Mouse (Mus musculus) MEL (cell line): Measurements from ENCODE around the gene Ripk3. TPM values are rescaled to one million over a fixed set of nuclear protein-coding genes. Genes with fewer than 3 reads are reported as not detected.
A peak's percentile ranks its signal among the peaks of the same experiment; 100 is the strongest.

ENCODE experiments used
- DNase-seq: peaks from one replicate; pipeline ENCODE4 v3.0.0; 2011; ENCODE audit warnings: low read depth, low spot score
- H3K27ac ChIP-seq: 2 replicates; pipeline ENCODE4 v1.5.1; 2012; ENCODE audit warnings: low read depth, mild to moderate bottlenecking, control low read depth, low read length, moderate library complexity; ENCODE audit not compliant: control insufficient read depth
- H3K27me3 ChIP-seq, 2 experiments: fragments of 150-350 bp in 1 of 2; sonication (generic) in 1 of 2; 2 replicates each; pipeline ENCODE4 v1.6.1; 2012; ENCODE audit warnings: low read length in 2 of 2, mild to moderate bottlenecking in 2 of 2, improper control_type of control experiment in 1 of 2, moderate library complexity in 1 of 2; ENCODE audit not compliant: insufficient read depth in 2 of 2, control insufficient read depth in 1 of 2
- H3K36me3 ChIP-seq, 2 experiments: 2 replicates each; pipeline ENCODE4 v1.6.1; 2012 to 2014; ENCODE audit warnings: low read length in 2 of 2, improper control_type of control experiment in 1 of 2, inconsistent platforms in 1 of 2, mild to moderate bottlenecking in 1 of 2; ENCODE audit not compliant: insufficient read depth in 2 of 2, control insufficient read depth in 1 of 2
- H3K4me1 ChIP-seq, 2 experiments: fragments of 150-350 bp in 1 of 2; sonication (generic) in 1 of 2; 2 replicates each; pipeline ENCODE4 v1.6.1; 2012; ENCODE audit warnings: low read length in 2 of 2, improper control_type of control experiment in 1 of 2, mild to moderate bottlenecking in 1 of 2; ENCODE audit not compliant: insufficient read depth in 2 of 2, control insufficient read depth in 1 of 2
- H3K4me3 ChIP-seq, 2 experiments: fragments of 150-350 bp in 1 of 2; sonication (generic) in 1 of 2; 2 replicates each; pipeline ENCODE4 v1.5.1; 2012; ENCODE audit warnings: low read depth in 2 of 2, low read length in 2 of 2, mild to moderate bottlenecking in 2 of 2, moderate library complexity in 2 of 2, control low read depth in 1 of 2, improper control_type of control experiment in 1 of 2; ENCODE audit not compliant: control insufficient read depth in 1 of 2, insufficient read depth in 1 of 2
- H3K79me2 ChIP-seq: 2 replicates; pipeline ENCODE4 v1.6.1; 2012; ENCODE audit warnings: mild to moderate bottlenecking, low read length, moderate library complexity; ENCODE audit not compliant: control insufficient read depth, poor library complexity, insufficient read depth
- H3K9ac ChIP-seq: 2 replicates; pipeline ENCODE4 v1.6.1; 2012; ENCODE audit warnings: low read depth, mild to moderate bottlenecking, control low read depth, low read length, moderate library complexity; ENCODE audit not compliant: control insufficient read depth, poor library complexity, severe bottlenecking
- H3K9me3 ChIP-seq: fragments of 150-350 bp; sonication (generic); replicated peaks from 2 replicates; pipeline ENCODE4 v1.6.1; 2012; ENCODE audit warnings: mild to moderate bottlenecking, low read length, improper control_type of control experiment, moderate library complexity; ENCODE audit not compliant: insufficient read depth
- BHLHE40 ChIP-seq: IDR thresholded peaks from 2 replicates; pipeline ENCODE4 v1.6.1; 2012; ENCODE audit warnings: low read depth, mild to moderate bottlenecking, inconsistent platforms, low read length, improper control_type of control experiment, borderline replicate concordance
- CHD1 ChIP-seq: IDR thresholded peaks from 2 replicates; pipeline ENCODE4 v1.6.1; 2012; ENCODE audit warnings: low read depth, mild to moderate bottlenecking, inconsistent platforms, low read length, improper control_type of control experiment
- E2F4 ChIP-seq: IDR thresholded peaks from 2 replicates; pipeline ENCODE4 v1.6.1; 2011; ENCODE audit warnings: low read depth, low read length, improper control_type of control experiment, borderline replicate concordance
- EP300 ChIP-seq, 2 experiments: IDR thresholded peaks; 2 replicates each; pipeline ENCODE4 v1.6.1; 2011; ENCODE audit warnings: improper control_type of control experiment in 2 of 2, low read length in 2 of 2, low read depth in 1 of 2, mild to moderate bottlenecking in 1 of 2
- ETS1 ChIP-seq: IDR thresholded peaks from 2 replicates; pipeline ENCODE4 v1.6.1; 2012; ENCODE audit warnings: low read depth, mild to moderate bottlenecking, inconsistent platforms, low read length, improper control_type of control experiment, moderate library complexity
- GABPA ChIP-seq: IDR thresholded peaks from 2 replicates; pipeline ENCODE4 v1.6.1; 2012; ENCODE audit warnings: low read depth, mild to moderate bottlenecking, inconsistent platforms, low read length, improper control_type of control experiment, moderate library complexity
- GATA1 ChIP-seq: IDR thresholded peaks from 2 replicates; pipeline ENCODE4 v1.6.1; 2011; ENCODE audit warnings: low read depth, low read length, improper control_type of control experiment
- HCFC1 ChIP-seq: IDR thresholded peaks from 2 replicates; pipeline ENCODE4 v1.6.1; 2012; ENCODE audit warnings: low read depth, mild to moderate bottlenecking, inconsistent platforms, low read length, improper control_type of control experiment, moderate library complexity
- KAT2A ChIP-seq: conservative IDR thresholded peaks from 2 replicates; pipeline ENCODE4 v1.6.1; 2012; ENCODE audit warnings: low read depth, low read length, improper control_type of control experiment, inconsistent platforms
- MAFK ChIP-seq: IDR thresholded peaks from 2 replicates; pipeline ENCODE4 v1.6.1; 2011; ENCODE audit warnings: low read depth, mild to moderate bottlenecking, low read length, improper control_type of control experiment, borderline replicate concordance
- MAX ChIP-seq: IDR thresholded peaks from 2 replicates; pipeline ENCODE4 v1.6.1; 2011; ENCODE audit warnings: low read length, improper control_type of control experiment
- MEF2A ChIP-seq: IDR thresholded peaks from 2 replicates; pipeline ENCODE4 v1.6.1; 2014; ENCODE audit warnings: low read depth, mild to moderate bottlenecking, inconsistent platforms, low read length, improper control_type of control experiment; ENCODE audit not compliant: poor library complexity, insufficient replicate concordance, severe bottlenecking; ENCODE audit errors: extremely low read depth
- MXI1 ChIP-seq: IDR thresholded peaks from 2 replicates; pipeline ENCODE4 v1.6.1; 2011; ENCODE audit warnings: mild to moderate bottlenecking, low read depth, low read length, improper control_type of control experiment
- MYB ChIP-seq: IDR thresholded peaks from 2 replicates; pipeline ENCODE4 v1.6.1; 2011; ENCODE audit warnings: mild to moderate bottlenecking, low read depth, low read length, improper control_type of control experiment
- MYC ChIP-seq: IDR thresholded peaks from 2 replicates; pipeline ENCODE4 v1.6.1; 2011; ENCODE audit warnings: low read depth, mild to moderate bottlenecking, low read length, improper control_type of control experiment, moderate library complexity
- NELFE ChIP-seq: IDR thresholded peaks from 2 replicates; pipeline ENCODE4 v1.6.1; 2011; ENCODE audit warnings: low read depth, low read length, improper control_type of control experiment
- NRF1 ChIP-seq: IDR thresholded peaks from 2 replicates; pipeline ENCODE4 v1.6.1; 2014; ENCODE audit warnings: low read depth, mild to moderate bottlenecking, inconsistent platforms, low read length, improper control_type of control experiment, moderate library complexity; ENCODE audit not compliant: poor library complexity, insufficient read depth, severe bottlenecking
- RCOR1 ChIP-seq: IDR thresholded peaks from 2 replicates; pipeline ENCODE4 v1.6.1; 2012; ENCODE audit warnings: low read depth, mild to moderate bottlenecking, inconsistent platforms, low read length, improper control_type of control experiment
- SIN3A ChIP-seq: IDR thresholded peaks from 2 replicates; pipeline ENCODE4 v1.6.1; 2012; ENCODE audit warnings: low read length, improper control_type of control experiment, inconsistent platforms
- SMC3 ChIP-seq: IDR thresholded peaks from 2 replicates; pipeline ENCODE4 v1.6.1; 2011; ENCODE audit warnings: low read depth, low read length, improper control_type of control experiment
- TAL1 ChIP-seq: IDR thresholded peaks from 2 replicates; pipeline ENCODE4 v1.6.1; 2012; ENCODE audit warnings: mild to moderate bottlenecking, inconsistent platforms, low read length, moderate library complexity, mixed read lengths
- TBP ChIP-seq: IDR thresholded peaks from 2 replicates; pipeline ENCODE4 v1.8.0; 2011; ENCODE audit warnings: low read depth, low read length, improper control_type of control experiment
- TCF12 ChIP-seq: IDR thresholded peaks from 2 replicates; pipeline ENCODE4 v1.6.1; 2014; ENCODE audit warnings: low read depth, mild to moderate bottlenecking, inconsistent platforms, low read length, improper control_type of control experiment, moderate library complexity
- USF2 ChIP-seq, 2 experiments: IDR thresholded peaks; 2 replicates each; pipeline ENCODE4 v1.6.1; 2011 to 2012; ENCODE audit warnings: improper control_type of control experiment in 2 of 2, low read length in 2 of 2, borderline replicate concordance in 1 of 2, inconsistent platforms in 1 of 2, low read depth in 1 of 2, mild to moderate bottlenecking in 1 of 2; ENCODE audit not compliant: insufficient read depth in 1 of 2
- ZKSCAN1 ChIP-seq: IDR thresholded peaks from 2 replicates; pipeline ENCODE4 v1.6.1; 2012; ENCODE audit warnings: low read depth, mild to moderate bottlenecking, inconsistent platforms, low read length, improper control_type of control experiment, moderate library complexity
- ZMIZ1 ChIP-seq: IDR thresholded peaks from 2 replicates; pipeline ENCODE4 v1.6.1; 2012; ENCODE audit warnings: low read depth, mild to moderate bottlenecking, inconsistent platforms, low read length, improper control_type of control experiment, moderate library complexity
- ZNF384 ChIP-seq: IDR thresholded peaks from 2 replicates; pipeline ENCODE4 v1.6.1; 2012; ENCODE audit warnings: low read depth, mild to moderate bottlenecking, inconsistent platforms, low read length, improper control_type of control experiment
- polyA plus RNA-seq, 2 experiments: library from polyadenylated mRNA; stranded (reverse) in 1 of 2; unstranded in 1 of 2; fragments of >175 nt in 1 of 2; fragments of >200 nt in 1 of 2; gene quantifications; 2 replicates each; pipeline versions ENCODE4 v1.2.1 to v1.2.4; 2012; ENCODE audit warnings: low replicate concordance in 2 of 2, low read depth in 1 of 2; ENCODE audit not compliant: insufficient read length in 2 of 2, insufficient read depth in 1 of 2, missing spikeins in 1 of 2
- total RNA-seq: library from RNA; depleted of rRNA; stranded (reverse); fragments of 300-350 nt; gene quantifications from 2 replicates; pipeline ENCODE4 v1.2.3, GENCODE M21; 2012

Ripk3 gene
- total and polyA plus RNA-seq, 3 experiments, result 67.1 to 124 (median 123) TPM

GRCm38 (mm10) chr14:55737086-55737687, 51.5 kb downstream of the Ripk3 start:
- Histone ChIP-seq H3K9me3 (no peaks in the 10 kb centered on the region), H3K27ac (peak overlapping the region; percentile 90), H3K9ac (peak overlapping the region; percentile 45; the same call in 1 of the 2 replicates), H3K36me3 (peaks cover 0 to 20% of the 10 kb centered on the region in 2 experiments; a peak in 2 of 4 replicates), H3K79me2 (no peaks in the 10 kb centered on the region), H3K27me3 (no peaks in the 10 kb centered on the region), H3K4me3 (peak overlapping the region; percentile 24 to 30; a peak in 3 of 4 replicates), H3K4me1 (peaks cover 18 to 29% of the 10 kb centered on the region in 2 experiments)
- TF ChIP-seq TCF12 (peak; percentile 91), ETS1 (peak; percentile 89), ZNF384 (no peak), TBP (peak; percentile 68), EP300 (IDR thresholded peaks at IDR 0.05; ENCODE audit: low read depth in 1 of 2, low read length in 2 of 2) (peak; percentile 92 to 94), GATA1 (peak; percentile 93), RCOR1 (peak; percentile 96), SIN3A (peak; percentile 90), MYB (peak; percentile 91), TAL1 (peak; percentile 70), KAT2A (peak; percentile 50), MYC (peak; percentile 66), ZMIZ1 (peak; percentile 63; the same call in 1 of the 2 replicates), NRF1 (no peak), MXI1 (peak; percentile 50; the same call in 1 of the 2 replicates), HCFC1 (peak; percentile 56; the same call in 1 of the 2 replicates), MAFK (peak; percentile 60), CHD1 (no peak), ZKSCAN1 (no peak), MAX (peak; percentile 72; the same call in 1 of the 2 replicates), GABPA (0 out of 2 replicates have a peak, but pooled peaks have one; percentile 48), MEF2A (peak; percentile 80; the same call in 1 of the 2 replicates), E2F4 (no peak), NELFE (0 out of 2 replicates have a peak, but pooled peaks have one; percentile 27), BHLHE40 (peak; percentile 52; the same call in 1 of the 2 replicates), USF2 (IDR thresholded peaks at IDR 0.05; ENCODE audit: borderline replicate concordance in 1 of 2, insufficient read depth in 1 of 2, low read depth in 1 of 2, low read length in 2 of 2) (no peak), SMC3 (peak; percentile 22; the same call in 1 of the 2 replicates)
- peak; percentile 80 for DNase-seq
